Mouse (Mus musculus): ENCODE measurements around the gene Fam53a.
A peak's percentile ranks its signal among the peaks of the same experiment; 100 is the strongest.

The Fam53a gene

DNA sequence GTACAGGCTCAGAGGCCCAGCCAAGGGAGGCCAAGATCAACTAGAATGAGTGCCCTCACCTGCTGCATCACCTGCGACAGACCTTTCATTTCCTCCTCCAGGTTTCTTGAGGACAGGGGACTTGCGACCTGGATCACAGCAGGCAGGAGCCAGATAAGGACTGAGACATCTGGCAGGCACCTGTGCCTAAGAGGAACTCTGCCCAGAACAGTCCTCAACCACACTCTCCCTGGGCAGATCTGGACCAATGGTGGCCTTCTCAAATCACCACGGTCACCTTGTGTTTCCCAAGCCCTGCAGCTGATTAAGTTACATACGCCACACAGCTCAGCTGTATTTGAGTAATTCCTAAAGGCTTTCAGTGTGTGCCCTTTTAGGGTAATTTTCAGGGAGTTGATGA, 1.2 kb upstream of the Fam53a start:
- DNase-seq (ENCODE audit: low read depth): peak; percentile 42

DNA sequence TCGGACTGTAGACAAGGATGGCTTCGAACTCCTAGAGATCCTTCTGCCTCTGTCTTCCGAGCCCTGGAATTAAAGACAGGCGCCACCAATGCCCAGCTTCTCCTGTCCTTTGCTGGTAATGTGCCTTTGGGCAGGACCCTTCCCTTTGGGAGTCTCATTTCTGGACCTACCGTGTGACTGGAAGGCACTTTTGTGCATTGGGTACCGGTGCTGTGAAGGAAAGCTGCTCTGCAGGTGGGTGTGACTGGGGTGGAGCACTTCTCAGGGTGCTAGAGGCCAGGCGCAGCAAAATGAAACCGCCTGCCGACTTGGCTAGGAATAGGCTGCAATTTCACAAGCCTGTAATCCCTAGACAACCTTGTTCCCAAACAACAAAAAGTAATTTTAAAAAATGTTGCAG, 626 bp upstream of the Fam53a start:
- peak; percentile 65 for DNase-seq (ENCODE audit: low read depth)

DNA sequence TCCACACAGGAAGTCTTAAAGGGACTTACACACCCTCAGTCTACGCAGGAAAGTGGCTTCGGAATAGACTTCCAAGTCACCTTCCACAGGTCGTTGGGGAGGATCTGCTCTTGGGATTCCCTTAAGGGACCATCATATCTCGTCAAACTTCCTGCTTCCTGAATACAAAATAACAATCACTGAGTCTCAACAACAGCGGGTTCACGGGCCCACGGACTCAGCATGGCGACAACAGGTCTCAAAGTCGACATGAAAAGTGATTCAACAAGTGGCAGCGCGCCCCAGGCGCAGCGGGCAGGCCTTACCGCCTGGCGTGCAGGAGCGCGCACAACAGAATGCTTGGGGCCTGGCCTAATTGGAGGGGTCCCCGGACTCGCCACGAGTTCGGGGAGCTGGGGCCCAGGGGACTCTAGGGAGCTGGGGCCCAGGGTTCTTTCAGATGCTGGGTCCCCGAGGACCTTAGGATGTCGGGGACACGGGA, 575 bp downstream of the Fam53a start:
- DNase-seq (ENCODE audit: low read depth): peak; percentile 73

DNA sequence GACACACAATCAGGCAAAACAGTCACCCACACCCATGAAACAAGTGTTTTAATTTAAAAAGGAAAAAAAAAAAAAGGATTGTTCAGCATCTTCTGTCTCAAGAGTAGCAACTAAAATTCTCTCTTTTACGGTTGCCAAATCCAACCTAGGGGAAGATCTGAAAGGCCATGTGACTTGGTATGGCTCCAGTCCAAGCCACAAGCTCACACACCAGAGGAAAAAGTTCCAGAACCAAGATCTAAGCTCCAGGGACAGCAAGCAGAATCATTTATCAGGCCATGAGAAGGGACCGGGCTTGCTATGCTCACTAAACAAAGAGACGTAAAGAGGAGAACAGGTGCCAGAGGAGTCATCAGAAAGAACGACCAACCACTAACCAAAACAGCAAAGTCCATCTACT, 1.5 kb downstream of the Fam53a start:
- peak; percentile 75 for DNase-seq (ENCODE audit: low read depth)

DNA sequence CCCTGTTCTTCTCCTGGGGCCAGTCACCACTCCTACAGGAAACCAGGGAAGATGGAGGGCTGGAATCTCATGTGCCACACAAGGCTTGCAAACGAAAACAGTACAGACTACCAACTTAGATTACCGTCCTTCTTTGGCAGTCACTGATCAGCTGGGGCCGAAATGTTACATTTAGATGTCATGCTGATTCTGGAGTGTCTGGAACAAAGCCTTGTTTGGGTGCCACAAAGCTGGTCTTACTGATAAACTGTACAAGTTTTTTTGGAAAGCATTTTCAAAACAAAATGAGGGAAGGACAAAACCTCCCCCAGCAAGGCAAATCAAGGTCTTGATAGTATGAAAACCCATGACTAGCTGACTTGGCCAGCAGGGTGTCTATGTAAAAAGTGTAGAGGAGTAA, 5.7 kb downstream of the Fam53a start:
- no peak for DNase-seq (ENCODE audit: low read depth)

DNA sequence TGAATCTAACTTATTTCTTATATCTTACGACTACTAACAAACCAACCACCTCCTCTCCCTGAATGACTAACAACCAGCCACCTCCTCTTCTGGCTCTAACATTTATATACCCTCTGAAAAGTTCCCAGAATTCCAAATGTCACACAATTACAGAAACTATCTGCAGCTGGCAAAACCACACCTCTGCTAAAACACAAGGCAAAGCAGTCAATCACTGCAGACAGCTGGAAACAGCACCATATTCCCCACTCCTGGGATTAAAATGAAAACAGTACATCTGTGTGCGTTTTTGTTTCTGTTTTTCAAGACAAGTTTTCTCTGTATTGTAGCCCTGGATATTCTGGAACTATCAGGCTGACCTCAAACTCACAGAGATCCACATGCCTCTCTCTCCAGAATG, 6.8 kb downstream of the Fam53a start:
- DNase-seq (ENCODE audit: low read depth): peak; percentile 63

DNA sequence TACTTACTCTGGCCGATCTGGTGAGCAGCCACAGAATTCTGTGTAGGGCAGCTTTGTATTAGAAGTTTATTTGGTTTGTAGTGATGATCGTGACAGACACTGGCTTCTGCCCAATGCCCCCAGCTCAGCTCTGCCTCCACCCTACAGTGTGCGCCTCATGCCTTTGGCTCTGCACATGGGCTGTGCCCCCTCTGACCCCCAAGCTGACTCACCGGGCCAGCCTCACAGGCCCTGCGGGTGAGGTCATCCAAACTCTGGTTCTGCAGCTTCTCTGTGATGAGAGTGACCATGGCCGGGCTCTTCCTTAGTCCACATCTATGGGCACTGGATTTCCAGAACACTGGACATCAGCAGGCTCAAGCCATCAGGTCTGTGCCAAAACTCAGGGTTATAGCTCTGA, 15.0 kb downstream of the Fam53a start:
- peak; percentile 89 for DNase-seq (ENCODE audit: low read depth)

DNA sequence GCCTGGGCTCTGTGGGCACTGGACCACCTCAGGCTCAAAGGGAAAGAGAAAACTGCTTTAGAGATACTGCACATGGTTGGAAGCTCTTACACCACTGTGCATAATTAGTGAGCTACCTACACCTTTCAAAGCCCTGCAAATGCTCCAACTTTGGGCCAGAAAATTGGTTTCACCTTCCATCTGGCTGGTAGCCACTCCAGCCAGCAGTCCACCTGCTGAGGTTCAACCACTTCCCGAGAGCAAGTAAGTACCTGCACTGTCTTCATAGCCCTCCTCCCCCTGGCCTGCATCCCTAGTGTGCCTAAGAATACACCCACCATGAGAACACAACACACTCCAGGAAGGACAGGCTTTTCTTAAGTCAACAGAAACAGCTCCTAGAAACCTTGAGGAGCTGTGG, 17.6 kb downstream of the Fam53a start:
- no peak for DNase-seq (ENCODE audit: low read depth)

DNA sequence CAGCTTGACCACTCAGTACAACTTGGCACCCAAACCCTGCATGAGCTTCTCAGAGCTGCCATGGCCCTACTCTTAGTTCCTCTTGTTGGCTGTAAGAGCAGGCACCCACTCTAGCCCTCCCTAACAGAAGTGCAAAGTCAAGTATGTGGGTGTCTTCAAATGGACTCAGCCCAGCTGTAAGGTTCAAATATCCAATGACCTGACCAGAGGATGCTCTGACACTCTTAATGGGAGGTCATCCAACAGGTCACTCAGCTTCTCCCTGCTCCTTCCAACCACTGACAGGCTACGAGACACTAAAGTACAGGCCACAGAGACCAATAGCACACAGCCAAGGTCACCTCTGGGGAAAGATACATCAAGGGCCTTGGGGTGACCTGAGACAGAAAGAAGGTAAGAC, 20.2 kb downstream of the Fam53a start:
- no peak for DNase-seq (ENCODE audit: low read depth)

DNA sequence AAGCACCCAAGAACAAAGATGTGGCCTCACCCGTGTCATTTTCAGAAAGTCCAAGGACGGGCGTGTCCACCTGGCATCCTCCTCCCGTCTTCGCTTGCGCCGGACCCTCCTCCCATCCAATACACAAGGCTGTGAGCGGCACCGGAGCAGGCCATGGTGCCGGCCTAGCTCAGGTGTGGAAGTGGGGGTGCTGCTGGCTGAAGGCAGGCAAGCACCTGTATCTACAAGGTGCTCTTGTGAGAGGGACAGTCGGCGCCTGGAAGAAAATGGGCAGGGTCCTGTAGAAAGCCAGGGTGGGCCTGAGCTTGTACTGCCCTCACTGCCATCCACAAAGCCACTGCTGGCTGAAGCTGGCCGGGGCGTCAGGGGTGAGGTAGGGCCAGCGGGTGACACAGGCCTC, 22.0 kb downstream of the Fam53a start:
- no peak for DNase-seq (ENCODE audit: low read depth)

DNA sequence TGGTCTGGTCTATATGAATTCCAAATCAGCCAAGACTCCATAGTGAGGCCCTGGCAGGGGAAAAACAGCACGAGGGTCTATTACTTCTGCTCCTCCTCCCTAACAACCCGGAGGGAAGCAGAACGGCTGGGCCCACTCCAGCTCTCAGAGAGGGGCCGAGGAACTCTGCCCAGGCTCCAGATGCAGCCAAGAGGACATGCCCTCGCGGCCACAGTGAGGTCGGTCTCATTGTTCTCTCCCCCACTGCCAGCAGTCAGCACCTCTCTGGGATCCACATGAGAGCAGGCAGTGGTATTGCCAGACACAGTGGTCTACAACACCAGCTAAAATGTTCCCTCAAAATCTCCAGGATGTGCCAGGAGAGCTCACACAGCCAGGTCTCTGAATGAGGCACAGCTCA, 22.8 kb downstream of the Fam53a start:
- no peak for DNase-seq (ENCODE audit: low read depth)

DNA sequence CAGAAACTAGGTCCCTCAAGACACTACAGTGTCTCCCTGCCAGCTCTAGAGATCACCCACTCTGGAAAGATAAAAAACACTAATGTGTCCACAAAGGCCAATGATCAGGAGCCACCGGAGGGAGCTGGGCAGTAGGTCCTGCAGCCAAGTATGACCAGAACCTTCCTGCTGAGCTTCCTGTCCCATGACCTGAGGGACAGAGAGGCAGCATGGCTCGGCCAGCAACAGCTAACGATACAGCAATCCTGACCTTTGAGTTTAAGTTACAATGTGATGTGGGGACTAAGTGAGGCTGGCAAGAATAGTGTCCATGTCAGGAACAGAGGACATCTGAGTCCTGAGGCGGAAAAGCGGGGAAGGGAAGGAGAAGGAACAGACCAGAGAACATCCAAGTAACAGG, 24.1 kb downstream of the Fam53a start:
- DNase-seq (ENCODE audit: low read depth): no peak

DNA sequence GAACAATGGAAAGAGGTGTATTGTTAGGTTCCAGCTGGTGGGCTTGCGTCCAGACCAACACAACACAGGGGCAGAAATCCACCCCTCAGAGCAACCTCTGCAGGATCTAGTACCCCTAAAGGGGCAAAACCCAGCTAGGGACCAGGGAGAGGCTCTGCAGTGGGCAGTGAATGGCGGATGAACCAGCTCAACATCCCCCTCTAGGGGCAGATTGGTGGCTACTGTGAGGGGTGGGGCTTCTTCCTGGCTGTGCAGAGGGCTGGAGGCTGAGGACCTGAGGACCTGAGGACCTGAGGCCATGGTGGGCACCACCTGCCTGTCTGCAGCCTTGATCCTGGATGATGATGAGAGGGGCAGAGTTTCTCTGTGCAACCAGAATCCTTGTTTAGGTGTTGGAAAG, 35.8 kb downstream of the Fam53a start:
- DNase-seq (ENCODE audit: low read depth): peak; percentile 28

DNA sequence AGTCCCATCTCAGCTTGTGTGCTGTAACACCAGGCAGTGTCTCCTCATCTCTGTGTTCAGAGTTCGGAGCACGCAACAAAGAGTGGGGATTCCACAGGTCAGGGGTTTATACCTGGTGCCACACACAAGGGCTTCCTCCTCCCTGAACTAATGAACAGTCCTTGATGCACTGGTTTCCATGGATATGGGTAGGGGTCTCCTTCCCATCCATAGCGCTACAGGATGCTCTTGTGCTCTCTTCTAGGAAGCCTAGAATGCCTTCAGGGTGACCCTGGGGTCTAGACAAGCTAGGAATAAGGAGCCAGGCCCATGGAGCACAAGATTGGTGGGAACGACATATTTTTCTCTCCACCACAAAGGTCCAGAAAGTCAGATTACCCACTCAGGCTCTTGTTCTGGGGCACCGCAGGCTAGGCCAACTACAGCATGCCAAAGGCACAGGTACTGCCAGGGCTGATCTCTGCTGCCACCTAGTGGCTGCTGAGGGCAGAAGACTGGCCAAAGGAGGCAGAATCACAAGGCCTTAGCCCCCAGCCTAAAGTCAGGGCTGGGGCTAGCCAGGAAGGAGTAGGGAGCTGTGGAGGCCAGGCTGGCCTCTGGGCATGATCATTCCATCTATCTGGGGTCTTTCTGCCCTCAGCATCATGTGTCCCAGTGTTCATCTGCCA, 40.1 kb downstream of the Fam53a start:
- DNase-seq (ENCODE audit: low read depth): peak; percentile 90

DNA sequence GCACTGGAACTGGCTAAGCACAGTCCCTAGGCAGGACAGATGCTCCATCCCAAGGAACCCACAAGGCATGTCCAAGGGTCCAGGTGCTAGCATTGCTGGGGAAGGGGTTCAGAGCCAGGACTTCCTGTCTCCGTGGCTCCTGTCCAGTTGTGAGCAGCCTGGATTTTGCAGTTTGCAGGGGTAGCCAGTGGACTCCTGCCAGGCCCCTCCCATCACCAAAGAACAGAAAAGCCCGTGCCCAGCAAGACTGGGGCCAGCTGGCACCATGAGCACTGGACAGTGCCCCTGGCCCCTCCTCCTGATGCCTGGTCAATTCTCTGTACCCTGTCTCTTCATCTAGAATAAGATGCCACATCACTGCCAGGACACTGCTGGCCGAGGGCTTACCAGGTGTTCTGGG, 41.4 kb downstream of the Fam53a start:
- DNase-seq (ENCODE audit: low read depth): no peak

DNA sequence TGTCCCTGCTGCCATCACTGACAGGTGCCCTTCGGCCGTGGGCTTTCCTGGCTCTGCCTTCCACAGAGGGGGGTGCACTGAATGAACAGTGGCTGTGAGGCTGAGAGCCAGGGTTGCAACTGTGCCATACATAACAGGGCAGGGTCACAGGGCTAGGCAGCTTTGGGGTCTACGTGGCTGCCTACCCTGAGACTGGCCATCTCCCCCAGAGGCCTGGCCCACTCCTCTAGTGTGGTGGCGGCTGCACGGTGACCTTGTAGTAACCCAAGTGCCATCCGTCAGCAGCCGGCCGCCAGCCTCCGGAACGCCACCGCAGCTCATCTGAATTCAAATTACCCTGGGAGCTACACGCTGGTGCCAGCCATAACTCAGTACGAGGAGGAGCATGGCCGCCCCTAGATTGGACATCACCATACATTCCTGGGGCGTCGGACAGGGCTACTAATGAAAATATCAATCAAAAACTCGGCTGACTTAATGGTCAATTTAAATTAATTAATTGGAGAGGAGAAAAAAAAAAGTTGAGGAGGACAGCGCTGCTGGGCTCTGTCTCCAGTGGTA, 41.9 kb downstream of the Fam53a start:
- no peak for DNase-seq (ENCODE audit: low read depth)

DNA sequence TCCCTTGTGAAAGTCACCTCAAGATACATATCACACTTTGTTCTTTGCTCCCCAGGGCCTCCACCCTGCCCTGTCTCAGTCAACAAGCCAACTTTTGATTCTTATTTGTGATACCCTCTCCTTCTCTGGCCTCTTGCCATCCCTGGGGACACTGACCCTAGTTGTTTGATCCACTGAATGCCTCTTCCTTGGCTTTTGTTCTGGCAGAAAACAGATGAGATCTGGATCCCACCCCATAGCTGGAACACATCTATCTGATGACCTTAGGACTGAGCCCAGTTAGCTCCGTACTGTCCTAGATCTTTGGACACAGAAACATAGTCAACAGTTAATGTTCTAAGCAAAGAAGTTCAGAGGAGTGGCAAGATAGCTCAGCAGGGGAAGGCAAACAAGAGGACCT, 49.1 kb downstream of the Fam53a start:
- no peak for DNase-seq (ENCODE audit: low read depth)

DNA sequence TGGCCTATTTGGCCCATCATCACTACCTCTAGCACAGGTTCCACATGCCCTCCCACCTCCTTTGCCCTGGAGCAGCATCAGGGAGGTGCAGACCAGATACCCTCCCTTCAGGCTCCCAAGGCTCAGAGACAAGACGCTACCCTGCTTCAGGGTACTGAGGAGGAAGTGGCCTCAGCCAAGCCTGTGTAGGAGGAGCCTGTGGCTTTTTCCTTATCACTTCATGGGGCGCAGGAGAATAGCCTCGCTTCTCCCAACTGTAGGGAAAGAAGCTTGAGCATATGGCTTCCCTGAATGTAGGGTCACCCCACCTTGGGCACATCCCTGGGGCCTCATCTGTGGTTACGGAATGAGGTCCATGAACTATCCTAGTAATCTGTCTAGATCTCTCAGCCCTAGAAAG, 55.2 kb downstream of the Fam53a start:
- DNase-seq (ENCODE audit: low read depth): no peak

DNA sequence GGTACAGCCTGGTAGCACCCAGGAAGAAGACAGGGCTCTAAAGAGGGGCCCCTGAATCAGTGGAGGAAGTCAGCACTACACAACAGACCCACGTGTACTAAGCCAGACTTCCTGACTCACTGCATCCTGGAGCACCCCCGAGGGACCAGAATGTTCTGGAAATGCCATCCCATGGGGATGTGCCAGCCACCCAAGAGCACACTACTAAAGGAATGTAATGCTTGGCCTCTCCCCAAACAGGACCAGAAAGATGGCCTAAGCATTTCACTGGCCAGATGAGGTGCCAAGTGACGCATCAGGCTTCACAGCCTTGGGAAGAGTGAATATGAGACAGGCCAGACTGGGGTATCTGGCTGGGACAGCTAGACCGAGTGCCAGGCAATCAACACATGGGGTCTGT, 63.5 kb downstream of the Fam53a start:
- DNase-seq (ENCODE audit: low read depth): peak; percentile 59

DNA sequence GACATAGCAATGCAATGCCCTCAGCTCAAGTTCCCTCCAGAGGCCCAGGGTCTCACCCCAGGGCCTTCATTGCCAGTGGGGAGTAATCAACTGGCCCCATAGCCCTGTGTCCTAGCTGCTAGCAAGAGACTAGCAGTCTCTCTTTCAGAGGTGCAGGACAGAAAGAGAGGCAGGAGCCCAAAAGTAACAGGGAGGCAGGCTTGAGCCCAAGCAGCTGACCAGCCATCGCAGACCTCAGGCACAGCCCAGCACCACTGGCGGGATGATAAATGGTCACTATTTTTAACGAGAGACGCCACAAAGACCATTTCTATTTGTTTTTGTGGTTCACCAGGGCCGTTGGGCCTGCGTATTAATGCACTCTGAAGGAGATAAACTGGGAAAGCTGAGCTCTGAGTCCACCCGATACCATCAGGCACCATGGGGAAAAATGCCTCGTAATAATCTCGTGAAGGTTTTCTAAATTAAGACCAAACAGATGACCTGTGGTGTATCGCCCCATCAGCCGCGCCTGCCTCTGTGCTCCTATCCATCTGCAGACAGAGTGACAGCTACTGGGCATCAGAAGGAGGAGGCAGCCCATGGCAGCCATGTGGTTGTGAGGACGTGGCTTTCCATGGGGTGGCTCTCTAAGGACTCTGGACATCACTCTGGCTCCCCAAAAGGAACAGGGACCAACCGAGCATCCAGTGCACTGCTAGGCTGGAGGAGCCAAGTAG, 73.0 kb downstream of the Fam53a start:
- DNase-seq (ENCODE audit: low read depth): no peak
